Comparison of ENCODE assay signal across 5 mouse cellular contexts in the genomic region with DNA sequence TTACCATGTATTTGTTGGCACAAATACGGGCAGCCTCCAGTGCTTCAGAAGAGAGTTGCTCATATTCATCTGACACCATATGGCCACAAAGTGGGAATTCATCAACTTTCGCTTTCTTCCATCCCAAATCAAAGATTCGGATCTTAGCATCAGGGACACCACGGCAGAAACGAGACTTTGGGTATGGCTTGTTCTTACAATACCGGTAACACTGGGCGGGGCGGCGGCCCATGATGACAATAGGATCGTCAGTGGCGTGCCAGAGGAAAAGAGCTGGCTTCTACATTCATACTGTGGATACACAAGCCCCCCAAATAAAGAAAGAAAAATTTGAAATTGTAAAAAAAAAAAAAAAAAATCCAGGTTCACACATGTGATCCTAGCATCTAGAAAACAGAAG. TPM values are rescaled to one million over a fixed set of nuclear protein-coding genes. Genes with fewer than 3 reads are reported as not detected.
DNase-seq lines count a peak whose midpoint lies in the region; ATAC-seq and TF ChIP-seq lines count a peak whose summit lies in the region.
"Not testable (repeated sequence)": the region's sequence is repeated elsewhere in the genome, so short reads cannot be mapped to it uniquely, and the experiment has no call there.
"Had no signal": no experiment of that assay in that cellular context is flagged by ENCODE, and none has a peak within 500 bp of the region (broad histone marks: within the 10 kb centered on the region; RNA-seq: fewer than 3 reads in every experiment).

No protein-coding gene starts in this region.

- WGBS in lung, embryonic 14.5 days, result 93% methylated on average over 10 of the region's 11 CpGs
- WGBS in lung, embryonic 16.5 days, result 92% methylated on average over 10 of the region's 11 CpGs

- DNase-seq in gastrocnemius, adult 2 months; lung, embryonic 14.5 days: not testable (repeated sequence)
- DNase-seq in heart, adult 11 months, result peak; percentile 89

- H3K9me3 ChIP-seq in lung, embryonic 14.5 days (ENCODE audit: low read depth, low read length); lung, embryonic 16.5 days (ENCODE audit: control insufficient read depth, low read length): not testable (repeated sequence)

- intact Hi-C loops in gastrocnemius, adult 2 months (cut with DNase I), result loop anchor here (5.0 kb wide), 1 partner anchor 74 kb away; no protein-coding TSS in a partner anchor

- H3K36me3 ChIP-seq in lung, embryonic 14.5 days (ENCODE audit: insufficient read depth), result peaks cover 11% of the 10 kb centered on the region
- H3K36me3 ChIP-seq in lung, embryonic 16.5 days (ENCODE audit: control insufficient read depth, insufficient read depth, low read length), result not testable (repeated sequence)

- not testable (repeated sequence) for H3K9ac ChIP-seq in lung, embryonic 14.5 days; lung, embryonic 16.5 days (ENCODE audit: low read length)

- ATAC-seq in lung, embryonic 14.5 days (ENCODE audit: insufficient read depth); lung, embryonic 16.5 days (ENCODE audit: low read depth): not testable (repeated sequence)

- TF ChIP-seq CTCF in gastrocnemius, adult 2 months (IDR thresholded peaks at IDR 0.05); lung, embryonic 14.5 days (IDR thresholded peaks at IDR 0.05; ENCODE audit: low read depth): not testable (repeated sequence)

- H3K4me2 ChIP-seq in lung, embryonic 14.5 days; lung, embryonic 16.5 days (ENCODE audit: low read depth, low read length): not testable (repeated sequence)

- H3K4me3 ChIP-seq in gastrocnemius, adult 2 months; lung, embryonic 14.5 days (ENCODE audit: low read depth, low read length); lung, embryonic 16.5 days (ENCODE audit: low read length): not testable (repeated sequence)

- H3K27me3 ChIP-seq in lung, embryonic 14.5 days (ENCODE audit: insufficient read depth, low read length); lung, embryonic 16.5 days (ENCODE audit: control insufficient read depth, insufficient read depth, low read depth, low read length): not testable (repeated sequence)

- not testable (repeated sequence) for H3K4me1 ChIP-seq in lung, embryonic 14.5 days (ENCODE audit: insufficient read depth)
- H3K4me1 ChIP-seq in lung, embryonic 16.5 days (replicated peaks; ENCODE audit: control insufficient read depth, insufficient read depth, low read length), result peaks cover 27% of the 10 kb centered on the region

- H3K27ac ChIP-seq in gastrocnemius, adult 2 months, result peak overlapping the region; percentile 75; the same call in 1 of the 2 replicates
- peak overlapping the region; percentile 92; the same call in 1 of the 2 replicates for H3K27ac ChIP-seq in lung, embryonic 14.5 days (ENCODE audit: low read depth)
- peak overlapping the region; percentile 91; the same call in 1 of the 2 replicates for H3K27ac ChIP-seq in lung, embryonic 16.5 days (ENCODE audit: low read length)

RNA-seq across cellular contexts. Expression of gene Sntb2, which starts 7.4 kb away (rescaled TPM):
- total RNA-seq in gastrocnemius, adult 2 months (2021), result 1 to 10 TPM; 3.5 to 5.1 TPM
- polyA plus RNA-seq in lung, embryonic 14.5 days (2014; fragmentation: Nextera tagmentation; extraction: Ambion mirVana), result 21.1 and 22.1 TPM in 2 replicates
- 15.0 and 15.7 TPM in 2 replicates for polyA plus RNA-seq in lung, embryonic 16.5 days (2015; fragmentation: Nextera tagmentation; extraction: Ambion mirVana)

RNA-seq across cellular contexts. Expression of gene Utp4, which starts 34.7 kb away (rescaled TPM):
- 10 to 100 TPM; 20.1 to 24.0 TPM for total RNA-seq in gastrocnemius, adult 2 months (2021)
- 79.2 and 80.4 TPM in 2 replicates for polyA plus RNA-seq in lung, embryonic 14.5 days (2014; fragmentation: Nextera tagmentation; extraction: Ambion mirVana)
- polyA plus RNA-seq in lung, embryonic 16.5 days (2015; fragmentation: Nextera tagmentation; extraction: Ambion mirVana), result 54.4 and 59.7 TPM in 2 replicates

RNA-seq across cellular contexts. Expression of gene Has3, which starts 58.1 kb away (rescaled TPM):
- total RNA-seq in gastrocnemius, adult 2 months (2021), result under 1 TPM; 0.56 to 0.59 TPM
- polyA plus RNA-seq in lung, embryonic 14.5 days (2014; fragmentation: Nextera tagmentation; extraction: Ambion mirVana), result 0.28 and 0.39 TPM in 2 replicates
- 0.23 and 0.24 TPM in 2 replicates for polyA plus RNA-seq in lung, embryonic 16.5 days (2015; fragmentation: Nextera tagmentation; extraction: Ambion mirVana)
- polyA plus RNA-seq: G1E had no signal
